ENCODE assay signal across 9 mouse cellular contexts in the genomic region with DNA sequence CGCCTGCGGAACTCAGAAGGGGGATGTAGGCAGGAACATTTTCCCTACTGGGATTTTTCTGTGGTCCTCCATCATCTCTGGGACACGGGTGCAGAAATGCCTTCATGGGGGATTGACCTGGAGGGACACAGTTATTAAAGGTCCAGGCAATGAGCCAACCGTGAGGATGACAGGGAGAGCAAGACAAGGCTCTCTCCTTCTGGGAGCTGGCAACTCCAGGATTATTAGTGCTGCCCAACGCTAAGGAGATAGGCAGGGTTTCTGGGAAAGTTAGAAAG. TPM values are rescaled to one million over a fixed set of nuclear protein-coding genes. Genes with fewer than 3 reads are reported as not detected.
DNase-seq lines count a peak whose midpoint lies in the region; ATAC-seq and TF ChIP-seq lines count a peak whose summit lies in the region.
"Had no signal": no experiment of that assay in that cellular context is flagged by ENCODE, and none has a peak within 500 bp of the region (broad histone marks: within the 10 kb centered on the region; RNA-seq: fewer than 3 reads in every experiment).

No protein-coding gene starts in this region.

- no peak for TF ChIP-seq CTCF in brain, embryonic 14.5 days (IDR thresholded peaks at IDR 0.05; ENCODE audit: borderline replicate concordance, extremely low read depth, insufficient read depth, insufficient read length)

- H3K36me3 ChIP-seq in heart, embryonic 14.5 days (ENCODE audit: control insufficient read depth, insufficient read depth, low read length): no peaks in the 10 kb centered on the region
- H3K36me3 ChIP-seq in hindbrain, embryonic 10.5 days: no peaks in the 10 kb centered on the region
- no peaks in the 10 kb centered on the region for H3K36me3 ChIP-seq in midbrain, embryonic 13.5 days

- DNase-seq in heart, postnatal 10 days: no peak
- DNase-seq in brain, embryonic 14.5 days (ENCODE audit: low read depth): peak; percentile 37
- no peak for DNase-seq in hindbrain, embryonic 10.5 days (ENCODE audit: low spot score)
- DNase-seq in frontal cortex, adult 2 months (ENCODE audit: extremely low spot score in 1 of 2, low spot score in 1 of 2): no peak
- DNase-seq in gastrocnemius, postnatal 36 days: no peak
- no peak for DNase-seq in ovary, postnatal 36 days (ENCODE audit: low spot score)

- 5% methylated on average over 5 of the region's 5 CpGs for WGBS in heart, embryonic 14.5 days
- 8% methylated on average over 5 of the region's 5 CpGs for WGBS in hindbrain, embryonic 10.5 days
- 0% methylated on average over 5 of the region's 5 CpGs for WGBS in midbrain, embryonic 13.5 days

- peak overlapping the region; percentile 79; the same call in 1 of the 2 replicates for H3K9ac ChIP-seq in heart, embryonic 14.5 days (ENCODE audit: low read length)
- peak overlapping the region; percentile 98 for H3K9ac ChIP-seq in midbrain, embryonic 13.5 days (replicated peaks)

- ATAC-seq in heart, embryonic 14.5 days (ENCODE audit: insufficient number of reproducible peaks, insufficient read depth, low FRiP score, low read depth): no peak
- no peak for ATAC-seq in midbrain, embryonic 13.5 days

- no peaks in the 10 kb centered on the region for H3K9me3 ChIP-seq in heart, embryonic 14.5 days (ENCODE audit: control insufficient read depth, low read length)
- H3K9me3 ChIP-seq in hindbrain, embryonic 10.5 days: no peaks in the 10 kb centered on the region
- no peaks in the 10 kb centered on the region for H3K9me3 ChIP-seq in midbrain, embryonic 13.5 days

- no peak overlapping the region for H3K27ac ChIP-seq in heart, embryonic 14.5 days (replicated peaks in 1 of 2; ENCODE audit: control insufficient read depth in 1 of 2, insufficient read depth in 1 of 2, low read depth in 2 of 2, low read length in 2 of 2)
- H3K27ac ChIP-seq in hindbrain, embryonic 10.5 days: peak overlapping the region; percentile 98
- peak overlapping the region; percentile 95 for H3K27ac ChIP-seq in midbrain, embryonic 13.5 days

- TF ChIP-seq POLR2A in brain, embryonic 14.5 days (IDR thresholded peaks at IDR 0.05; ENCODE audit: borderline replicate concordance, extremely low read depth, insufficient read depth, insufficient read length, poor library complexity, severe bottlenecking): no peak

- H3K4me3 ChIP-seq in heart, embryonic 14.5 days (ENCODE audit: control insufficient read depth in 1 of 2, insufficient read depth in 1 of 2, low read depth in 1 of 2, low read length in 2 of 2): peak overlapping the region; percentile 61 to 69; a peak in 3 of 4 replicates
- peak overlapping the region; percentile 97 for H3K4me3 ChIP-seq in hindbrain, embryonic 10.5 days
- peak overlapping the region; percentile 96 for H3K4me3 ChIP-seq in midbrain, embryonic 13.5 days (replicated peaks)

- intact Hi-C loops in heart, postnatal 10 days (cut with DNase I): no loop called here
- intact Hi-C loops in gastrocnemius, postnatal 36 days (cut with DNase I): no loop called here

- peak overlapping the region; percentile 99 for H3K4me2 ChIP-seq in heart, embryonic 14.5 days (ENCODE audit: low read length)
- H3K4me2 ChIP-seq in midbrain, embryonic 13.5 days (replicated peaks): peak overlapping the region; percentile 87

- H3K27me3 ChIP-seq in heart, embryonic 14.5 days (ENCODE audit: control insufficient read depth, insufficient read depth, low read length): peaks cover 19% of the 10 kb centered on the region
- peaks cover 14% of the 10 kb centered on the region for H3K27me3 ChIP-seq in hindbrain, embryonic 10.5 days (ENCODE audit: insufficient read depth, poor library complexity, severe bottlenecking)
- H3K27me3 ChIP-seq in midbrain, embryonic 13.5 days: no peaks in the 10 kb centered on the region

- H3K4me1 ChIP-seq in heart, embryonic 14.5 days (ENCODE audit: control insufficient read depth in 2 of 2, insufficient read depth in 2 of 2, low read length in 2 of 2): peaks cover 5 to 7% of the 10 kb centered on the region in 2 experiments; a peak in 2 of 4 replicates
- peaks cover 60% of the 10 kb centered on the region for H3K4me1 ChIP-seq in hindbrain, embryonic 10.5 days (replicated peaks)
- H3K4me1 ChIP-seq in midbrain, embryonic 13.5 days (replicated peaks): peaks cover 42% of the 10 kb centered on the region

RNA-seq across cellular contexts. Expression of a gene that starts 1.0 kb away (rescaled TPM):
- 0.78 and 1.9 TPM in 2 replicates for polyA plus RNA-seq in heart, embryonic 14.5 days (2014; fragmentation: Nextera tagmentation; extraction: Ambion mirVana)
- 1 to 10 TPM; 1.6 to 2.3 TPM for total RNA-seq in heart, postnatal 10 days (2021)
- polyA plus RNA-seq in brain, embryonic 14.5 days (2012; rRNA removed): 47.2 and 64.7 TPM in 2 replicates
- 6.3 and 8.6 TPM in 2 replicates for polyA plus RNA-seq in hindbrain, embryonic 10.5 days (2016; fragmentation: Nextera tagmentation; extraction: Ambion mirVana)
- 11.4 and 12.3 TPM in 2 replicates for polyA plus RNA-seq in midbrain, embryonic 13.5 days (2015; fragmentation: Nextera tagmentation; extraction: Ambion mirVana)
- polyA plus RNA-seq in frontal cortex, adult 2 months (2012; rRNA removed): 79.3 and 84.5 TPM in 2 replicates
- under 1 TPM; 0.64 to 0.96 TPM for total RNA-seq in gastrocnemius, postnatal 36 days (2021)
- polyA plus RNA-seq: erythroblast, embryonic 14.5 days had no signal

RNA-seq across cellular contexts. Expression of a gene that starts 41.6 kb away (rescaled TPM):
- 28.0 and 30.0 TPM in 2 replicates for polyA plus RNA-seq in heart, embryonic 14.5 days (2014; fragmentation: Nextera tagmentation; extraction: Ambion mirVana)
- total RNA-seq in heart, postnatal 10 days (2021): 10 to 100 TPM; 33.3 to 34.3 TPM
- 49.3 and 55.3 TPM in 2 replicates for polyA plus RNA-seq in brain, embryonic 14.5 days (2012; rRNA removed)
- polyA plus RNA-seq in hindbrain, embryonic 10.5 days (2016; fragmentation: Nextera tagmentation; extraction: Ambion mirVana): 41.3 and 42.8 TPM in 2 replicates
- 41.1 and 43.0 TPM in 2 replicates for polyA plus RNA-seq in midbrain, embryonic 13.5 days (2015; fragmentation: Nextera tagmentation; extraction: Ambion mirVana)
- polyA plus RNA-seq in frontal cortex, adult 2 months (2012; rRNA removed): 37.9 and 41.4 TPM in 2 replicates
- total RNA-seq in gastrocnemius, postnatal 36 days (2021): 10 to 100 TPM; 11.9 to 16.4 TPM

RNA-seq across cellular contexts. Expression of a gene that starts 59.3 kb away (rescaled TPM):
- polyA plus RNA-seq in heart, embryonic 14.5 days (2014; fragmentation: Nextera tagmentation; extraction: Ambion mirVana): 27.6 and 28.1 TPM in 2 replicates
- total RNA-seq in heart, postnatal 10 days (2021): 10 to 100 TPM; 33.2 to 37.6 TPM
- polyA plus RNA-seq in brain, embryonic 14.5 days (2012; rRNA removed): 14.3 and 20.8 TPM in 2 replicates
- 38.6 and 39.3 TPM in 2 replicates for polyA plus RNA-seq in hindbrain, embryonic 10.5 days (2016; fragmentation: Nextera tagmentation; extraction: Ambion mirVana)
- polyA plus RNA-seq in midbrain, embryonic 13.5 days (2015; fragmentation: Nextera tagmentation; extraction: Ambion mirVana): 42.2 and 43.8 TPM in 2 replicates
- polyA plus RNA-seq in frontal cortex, adult 2 months (2012; rRNA removed): 14.9 and 15.6 TPM in 2 replicates
- 10 to 100 TPM; 19.2 to 25.8 TPM for total RNA-seq in gastrocnemius, postnatal 36 days (2021)

Comparison
In these comparisons a context has a peak if more than half of its experiments do, and no peak if none do; other contexts are left out.
1. H3K27ac ChIP-seq: peak in hindbrain, embryonic 10.5 days (single experiment) and midbrain, embryonic 13.5 days (single experiment); none in heart, embryonic 14.5 days (0 of 2).
2. Peak in every context shown above with its lines, with median percentiles within 50 percentile points of each other: H3K4me3 ChIP-seq.